Comparison of ENCODE assay signal across 8 mouse cellular contexts in the genomic region with DNA sequence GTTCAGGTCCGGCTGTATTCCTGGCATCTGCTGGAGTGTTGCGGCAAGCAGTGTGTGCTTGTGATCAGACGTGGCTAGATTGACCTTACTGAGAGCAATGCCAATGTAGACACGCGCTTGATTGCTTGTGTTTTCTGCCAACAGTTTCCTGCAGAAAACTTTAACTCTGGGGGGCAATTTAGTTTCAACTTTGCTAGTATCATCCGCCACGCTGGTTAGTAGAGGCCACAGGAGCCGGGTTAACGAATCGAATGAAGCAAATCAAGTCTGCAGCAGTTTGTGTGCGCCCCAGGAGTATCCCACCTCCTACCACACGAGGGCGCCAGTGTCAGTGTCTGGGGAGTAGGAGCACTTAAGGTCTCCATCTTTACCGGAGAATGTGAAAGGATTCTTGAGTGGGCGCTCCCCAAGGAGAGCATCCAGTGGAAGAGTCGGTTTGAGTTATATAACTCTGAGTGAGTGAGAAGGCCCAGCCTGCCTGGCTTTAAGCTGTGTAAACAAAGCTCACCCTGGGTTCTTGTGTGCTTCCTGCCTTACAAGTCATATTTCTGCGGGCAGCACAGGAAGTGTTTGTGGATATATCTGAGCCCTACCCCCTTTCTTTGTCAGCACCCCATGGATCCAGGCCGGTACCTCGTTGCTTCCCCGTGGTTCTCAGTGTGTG.
A peak's percentile ranks its signal among the peaks of the same experiment; 100 is the strongest.
DNase-seq lines count a peak whose midpoint lies in the region; ATAC-seq lines count a peak whose summit lies in the region.

No protein-coding gene starts in this region.

- WGBS in hindbrain, embryonic 10.5 days = 37% methylated on average over 20 of the region's 20 CpGs

- peak; percentile 91 for ATAC-seq in frontal cortex, adult (ENCODE audit: low TSS enrichment)

- H3K4me1 ChIP-seq in hindbrain, embryonic 10.5 days (replicated peaks) = peaks cover 33% of the 10 kb centered on the region

- H3K4me3 ChIP-seq in hindbrain, embryonic 10.5 days = no peak overlapping the region

- H3K27me3 ChIP-seq in hindbrain, embryonic 10.5 days (ENCODE audit: insufficient read depth, poor library complexity, severe bottlenecking) = peaks cover 9% of the 10 kb centered on the region; the same call in 1 of the 2 replicates

- peak overlapping the region; percentile 53 for H3K27ac ChIP-seq in hindbrain, embryonic 10.5 days

- H3K36me3 ChIP-seq in hindbrain, embryonic 10.5 days = no peaks in the 10 kb centered on the region

- H3K9me3 ChIP-seq in hindbrain, embryonic 10.5 days = no peaks in the 10 kb centered on the region

- DNase-seq in R1 (ENCODE audit: low read depth, low spot score) = peak; percentile 94
- DNase-seq in cerebellum, adult 9-10 months = peak; percentile 75
- peak; percentile 87 for DNase-seq in hindbrain, embryonic 10.5 days (ENCODE audit: low spot score)
- peak; percentile 75 to 79 for DNase-seq in layer of hippocampus, postnatal 10 days (ENCODE audit: low spot score in 2 of 2)
- peak; percentile 85 to 86 for DNase-seq in lung, postnatal 4 days
- DNase-seq in right cerebral cortex, adult 18-20 months = peak; percentile 63
- DNase-seq in urinary bladder, postnatal 36 days (ENCODE audit: low spot score in 2 of 2) = peak; percentile 45 to 62
